Mouse (Mus musculus): ENCODE measurements around the gene Hoxc13. TPM values are rescaled to one million over a fixed set of nuclear protein-coding genes. Genes with fewer than 3 reads are reported as not detected.
A peak's percentile ranks its signal among the peaks of the same experiment; 100 is the strongest.

Hoxc13 gene
- total RNA-seq (2021) = not detected
- long read RNA-seq, experiment 1 = 0 reads
- long read RNA-seq, experiment 2 = 0 reads

DNA sequence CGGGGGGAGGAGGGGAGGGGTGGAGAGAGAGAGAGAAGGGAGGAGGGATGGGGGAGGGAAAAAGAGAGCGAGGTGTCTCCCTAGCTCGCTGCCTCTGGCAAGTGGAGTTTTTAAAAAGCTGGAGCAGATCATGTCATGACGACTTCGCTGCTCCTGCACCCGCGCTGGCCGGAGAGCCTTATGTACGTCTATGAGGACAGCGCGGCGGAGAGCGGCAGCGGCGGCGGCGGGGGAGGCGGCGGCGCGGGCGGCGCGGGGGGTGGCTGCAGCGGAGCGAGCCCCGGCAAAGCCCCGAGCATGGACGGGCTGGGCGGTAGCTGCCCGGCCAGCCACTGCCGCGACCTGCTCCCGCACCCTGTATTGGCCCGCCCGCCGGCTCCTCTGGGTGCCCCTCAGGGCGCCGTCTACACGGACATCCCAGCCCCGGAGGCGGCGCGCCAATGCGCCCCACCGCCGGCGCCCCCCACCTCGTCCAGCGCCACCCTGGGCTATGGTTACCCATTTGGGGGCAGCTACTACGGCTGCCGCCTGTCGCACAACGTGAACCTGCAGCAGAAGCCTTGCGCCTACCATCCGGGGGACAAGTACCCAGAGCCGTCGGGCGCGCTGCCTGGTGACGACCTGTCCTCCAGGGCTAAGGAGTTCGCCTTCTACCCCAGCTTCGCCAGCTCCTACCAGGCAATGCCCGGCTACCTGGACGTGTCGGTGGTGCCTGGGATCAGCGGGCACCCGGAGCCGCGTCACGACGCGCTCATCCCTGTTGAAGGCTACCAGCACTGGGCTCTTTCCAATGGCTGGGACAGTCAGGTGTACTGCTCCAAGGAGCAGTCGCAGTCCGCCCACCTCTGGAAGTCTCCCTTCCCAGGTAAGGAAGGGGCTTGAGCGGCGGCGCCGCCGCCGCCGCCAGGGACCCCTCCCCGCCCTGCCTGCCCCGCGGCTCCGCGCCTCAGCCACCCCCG is at the start of gene Hoxc13:
Hoxc13 (plus strand) TSS at position 51 of the 959 bp plus-strand sequence.
- intact Hi-C loops (cut with DNase I) = no loop called here
- no peak for DNase-seq

DNA sequence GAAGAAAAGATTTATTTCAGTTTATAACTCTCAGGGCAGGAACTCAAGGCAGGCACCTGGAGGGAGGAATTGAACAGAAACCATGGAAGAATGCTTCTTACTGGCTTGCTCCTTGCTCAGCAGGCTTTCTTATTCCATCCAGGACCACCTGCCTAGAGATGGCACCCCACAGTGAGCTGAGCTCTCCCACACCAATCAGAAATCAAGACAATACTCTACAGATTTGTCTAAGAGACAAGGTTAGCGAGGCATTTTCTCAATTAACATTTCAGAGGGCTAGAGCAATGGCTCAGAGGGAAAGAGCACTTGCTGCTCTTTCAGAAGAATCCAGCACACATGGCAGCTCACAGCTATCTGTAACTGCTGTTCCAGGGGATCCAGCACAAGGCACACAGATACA is 35.1 kb upstream of the Hoxc13 start:
- no peak for DNase-seq
- intact Hi-C loops (cut with DNase I) = no loop called here

DNA sequence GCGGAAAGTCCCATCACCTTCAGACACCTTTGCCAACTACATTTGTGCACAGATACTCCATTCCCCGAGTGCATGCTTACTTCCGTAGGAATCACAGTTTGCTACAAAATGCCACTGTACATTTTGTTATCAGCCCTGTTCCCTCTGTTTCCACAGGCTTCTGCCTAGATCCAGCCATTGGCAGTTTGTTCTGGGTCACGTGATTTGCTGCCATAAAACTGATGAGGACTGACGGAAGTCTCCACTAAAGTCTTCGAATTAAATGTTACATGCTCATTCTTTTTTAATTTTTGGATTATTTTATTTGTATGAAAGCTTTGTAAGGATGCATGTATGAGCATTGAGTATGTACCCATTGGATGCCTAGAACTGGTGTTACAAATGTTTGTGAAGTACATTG is 25.8 kb upstream of the Hoxc13 start:
- no peak for DNase-seq
- intact Hi-C loops (cut with DNase I) = no loop called here

DNA sequence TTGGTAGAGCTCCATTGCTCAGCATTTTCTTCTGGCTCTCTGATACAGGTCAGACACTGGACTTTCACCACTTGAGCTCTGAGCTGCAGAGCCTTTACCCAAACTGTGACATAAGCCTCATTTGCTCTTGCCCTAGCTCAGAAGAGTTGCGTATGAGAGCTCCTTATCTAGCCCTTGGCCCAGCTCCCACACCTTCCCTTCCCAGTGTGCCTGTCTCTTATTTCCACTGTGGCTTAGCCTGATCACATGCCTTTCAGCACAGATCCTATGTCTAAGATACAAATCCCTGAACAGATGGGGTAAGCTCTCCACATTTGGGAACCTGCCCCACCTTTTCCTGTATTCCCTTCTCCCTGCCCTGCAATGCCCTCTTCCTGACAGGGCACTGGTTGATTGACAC is 16.0 kb upstream of the Hoxc13 start:
- no peak for DNase-seq

DNA sequence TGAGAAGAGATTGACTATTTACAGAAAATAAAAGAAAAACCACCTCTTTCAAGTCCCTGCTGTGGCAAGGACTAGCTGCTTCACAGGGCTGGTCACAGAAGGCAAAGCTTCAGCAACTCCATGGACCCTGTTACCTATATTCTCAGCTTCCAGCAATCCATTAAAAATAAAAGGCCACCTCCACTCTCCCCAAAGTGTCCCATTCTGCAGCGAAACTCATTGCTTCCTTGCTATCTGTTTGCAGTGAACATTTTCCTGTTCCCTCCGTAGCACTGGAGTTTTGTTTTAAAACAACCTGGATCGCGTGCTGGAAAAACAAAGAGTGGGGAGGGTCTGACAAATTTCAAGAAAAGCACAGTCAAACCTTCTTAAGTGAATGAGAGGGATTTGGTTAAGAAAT is 11.4 kb upstream of the Hoxc13 start:
- intact Hi-C loops (cut with DNase I) = no loop called here
- DNase-seq = no peak

More for the DNA sequence above, 16.0 kb upstream of the Hoxc13 start:
- intact Hi-C loops (cut with DNase I) = no loop called here

DNA sequence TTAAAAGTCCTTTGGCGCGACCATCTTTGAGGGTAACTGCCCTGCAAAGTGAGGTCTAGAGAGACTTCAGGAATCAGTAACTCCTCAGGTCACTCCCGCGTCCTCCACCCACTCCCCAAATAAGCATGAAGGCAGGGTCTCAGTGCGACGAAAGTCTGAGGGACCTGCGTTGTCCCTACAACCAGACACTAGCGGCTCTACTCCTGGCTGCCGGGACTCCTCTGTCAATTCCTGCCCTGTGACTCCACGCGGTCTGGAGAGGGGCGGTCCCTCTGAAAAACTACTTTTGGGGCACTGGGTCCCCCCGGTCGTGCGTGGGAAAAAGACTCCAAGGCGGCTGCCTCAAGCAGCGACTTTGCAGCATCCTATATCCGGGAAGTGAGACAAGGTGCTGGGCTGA is 10.9 kb upstream of the Hoxc13 start:
- intact Hi-C loops (cut with DNase I) = no loop called here
- DNase-seq = no peak

DNA sequence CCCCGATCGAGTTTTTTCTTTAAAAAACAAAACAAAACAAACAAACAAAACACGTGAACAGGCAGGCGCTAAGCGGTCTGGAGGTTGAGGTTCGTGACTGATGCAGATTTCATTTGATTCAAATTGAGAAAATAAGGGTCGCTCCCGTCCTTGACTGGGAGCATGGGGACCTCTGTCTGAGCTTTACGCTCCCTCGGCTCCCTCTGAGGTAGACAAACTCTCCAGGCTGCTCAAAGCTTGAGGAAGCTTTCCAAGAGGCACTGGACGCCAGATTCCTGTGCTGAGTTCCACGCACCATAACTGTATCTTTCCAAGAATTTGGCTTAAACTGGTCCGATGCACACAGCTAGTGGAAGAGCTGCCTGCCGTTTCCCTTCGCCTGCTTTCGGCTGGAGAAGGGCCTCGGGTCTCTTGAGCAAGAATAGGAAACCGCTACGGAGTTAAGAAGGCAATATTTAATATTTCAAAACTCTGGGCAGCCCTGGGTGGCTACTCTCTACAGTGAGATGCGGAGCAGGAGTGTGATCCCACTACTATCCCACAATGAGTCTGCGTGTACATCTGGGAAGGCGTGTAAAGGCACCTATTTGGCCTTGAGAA is 10.3 kb upstream of the Hoxc13 start:
- no peak for DNase-seq
- intact Hi-C loops (cut with DNase I) = no loop called here

DNA sequence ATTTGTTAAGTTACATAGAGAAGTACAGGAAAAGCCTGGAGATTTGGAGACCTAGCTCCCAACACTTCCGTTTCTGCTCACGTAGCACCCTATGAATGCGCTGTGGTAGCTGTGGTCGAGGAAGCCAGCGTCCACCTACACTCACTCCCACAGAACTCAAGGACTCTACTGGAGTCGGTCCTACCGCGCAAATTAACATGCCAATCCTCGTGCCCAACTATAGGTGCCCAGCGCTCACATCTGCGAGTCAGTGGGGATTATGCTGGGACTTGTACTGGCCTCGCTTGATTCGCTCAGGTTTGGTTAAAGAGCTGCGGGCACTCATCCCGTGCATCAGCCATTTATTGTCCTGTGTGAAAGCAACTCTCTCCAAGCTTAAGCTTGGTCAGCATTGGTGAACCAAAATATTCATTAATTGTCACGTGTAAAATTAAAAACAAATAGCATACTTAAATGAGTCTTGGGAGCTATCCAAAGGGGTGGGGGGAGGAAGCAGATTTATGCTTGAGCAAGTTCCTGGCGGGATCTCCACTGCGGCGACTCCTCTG is 7.8 kb upstream of the Hoxc13 start:
- intact Hi-C loops (cut with DNase I) = no loop called here
- no peak for DNase-seq

DNA sequence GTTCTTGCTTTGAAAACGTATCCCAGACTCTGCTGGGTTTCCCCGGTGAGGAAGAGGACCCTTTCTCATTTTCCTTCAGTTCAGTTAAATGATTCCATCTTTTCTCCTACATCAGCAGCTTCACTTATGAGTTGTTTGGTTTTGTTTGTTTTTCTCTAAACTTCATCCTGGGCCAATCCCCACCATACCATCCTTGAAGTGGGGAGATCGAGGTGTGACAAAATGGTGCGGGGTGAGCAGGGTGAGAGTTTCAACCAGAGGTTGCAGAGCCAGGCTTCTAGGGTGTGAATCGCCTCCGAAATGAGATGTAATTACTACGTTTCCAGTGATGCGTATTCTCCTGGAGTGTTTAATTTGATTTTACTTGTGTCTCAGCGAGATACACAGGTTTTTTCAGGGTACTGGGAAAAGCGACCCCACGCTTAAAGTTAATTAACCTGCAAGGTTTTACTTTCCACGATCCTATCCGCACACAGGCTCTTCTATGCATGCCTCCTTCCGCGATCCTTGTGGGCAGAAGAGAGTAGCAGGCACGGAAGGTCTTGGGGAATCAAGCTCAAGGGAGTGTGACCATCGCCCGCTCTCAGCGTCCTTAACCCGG is 2.8 kb upstream of the Hoxc13 start:
- intact Hi-C loops (cut with DNase I) = no loop called here
- no peak for DNase-seq

DNA sequence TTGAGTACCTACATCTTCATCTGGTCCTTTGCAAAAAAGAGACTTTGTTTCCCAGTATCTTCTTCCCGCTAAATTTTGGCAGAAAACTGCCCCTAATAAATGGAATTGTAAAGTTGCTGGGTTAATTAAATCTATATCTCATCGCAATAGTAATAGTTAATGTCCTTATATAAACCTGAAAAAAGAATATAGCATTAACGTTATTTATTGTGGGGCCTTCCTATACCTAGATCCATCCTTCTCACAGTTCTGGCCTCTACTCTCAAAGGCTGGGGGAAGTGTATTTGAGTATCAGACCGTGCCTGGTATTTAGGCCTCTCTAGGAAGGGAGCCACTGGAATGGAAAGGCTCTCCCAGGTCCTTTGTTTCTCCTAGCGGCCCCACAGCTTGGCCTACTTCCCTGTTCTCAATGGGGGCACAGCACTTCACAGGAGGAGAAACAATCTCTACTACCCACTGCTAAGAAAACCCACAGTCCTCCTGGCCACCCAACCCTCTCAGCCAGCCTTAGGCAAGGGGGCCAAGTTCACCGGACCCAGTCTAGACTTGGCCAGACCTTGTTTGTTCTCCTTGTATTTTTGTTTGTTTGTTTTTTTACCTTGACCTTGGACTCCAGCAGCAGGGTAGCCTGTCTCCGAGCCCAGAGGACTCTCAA is 2.2 kb upstream of the Hoxc13 start:
- intact Hi-C loops (cut with DNase I) = no loop called here
- DNase-seq = no peak

DNA sequence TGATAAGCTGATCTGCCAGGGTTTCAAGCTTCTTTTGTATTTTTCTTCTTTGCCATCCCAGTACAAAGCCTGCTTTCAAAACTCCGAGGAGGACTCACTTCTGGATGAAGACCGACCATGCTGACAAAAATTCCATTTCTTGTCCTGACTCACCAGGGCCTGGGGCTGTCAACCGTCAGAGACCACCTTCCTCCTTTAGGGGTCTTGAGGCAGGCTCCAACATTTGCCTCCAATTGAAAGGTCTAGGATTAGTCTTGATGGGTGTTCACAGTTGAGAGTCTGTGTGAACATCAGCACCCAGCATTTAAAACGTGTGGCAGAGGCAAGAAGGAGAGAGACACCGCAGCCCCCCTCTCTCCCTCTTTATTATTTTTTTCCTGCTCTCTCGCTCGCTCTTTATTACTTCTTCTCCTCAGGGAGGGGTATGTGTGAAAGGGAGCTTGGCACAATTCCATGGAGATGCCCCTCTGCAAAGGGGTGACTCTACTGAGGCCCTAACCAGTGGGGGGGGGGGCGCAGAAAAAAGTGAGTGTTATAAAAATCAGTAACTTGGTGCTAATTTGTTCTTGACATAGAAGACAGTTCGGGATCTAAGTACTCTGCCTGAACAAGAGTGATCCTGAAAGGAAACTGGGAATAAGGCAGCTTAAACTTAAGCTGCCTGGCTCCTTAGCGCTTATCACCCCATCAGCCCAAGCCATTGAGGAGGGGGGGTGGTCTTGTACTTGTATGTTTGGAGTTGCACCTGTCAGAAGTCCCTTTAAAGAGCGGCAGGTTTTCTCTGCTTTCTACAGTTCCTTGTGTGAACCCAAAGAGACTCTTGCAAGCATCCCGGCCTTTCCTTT is 1.3 kb upstream of the Hoxc13 start:
- intact Hi-C loops (cut with DNase I) = no loop called here
- DNase-seq = no peak

DNA sequence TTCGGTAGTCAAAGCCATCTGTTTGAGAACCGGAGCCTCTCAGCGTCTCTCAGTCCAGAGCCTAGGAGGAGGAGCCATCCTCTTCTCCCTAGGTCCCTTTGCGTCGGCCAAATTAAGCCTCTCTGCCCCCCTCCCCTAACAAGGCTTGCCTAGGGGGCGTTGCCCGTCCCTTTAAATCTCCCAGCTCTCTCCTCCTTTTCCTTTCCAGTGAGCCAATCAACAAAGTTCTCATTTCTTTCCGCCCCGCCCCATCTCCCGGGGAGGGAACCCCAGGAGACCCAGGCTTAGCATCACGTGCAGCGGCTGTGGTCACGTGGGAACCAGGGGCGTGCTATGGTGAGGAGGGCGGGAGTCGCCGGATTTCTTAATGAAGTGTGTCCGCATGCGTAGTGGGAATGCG is 284 bp upstream of the Hoxc13 start:
- DNase-seq = peak; percentile 19 to 35
- intact Hi-C loops (cut with DNase I) = no loop called here

DNA sequence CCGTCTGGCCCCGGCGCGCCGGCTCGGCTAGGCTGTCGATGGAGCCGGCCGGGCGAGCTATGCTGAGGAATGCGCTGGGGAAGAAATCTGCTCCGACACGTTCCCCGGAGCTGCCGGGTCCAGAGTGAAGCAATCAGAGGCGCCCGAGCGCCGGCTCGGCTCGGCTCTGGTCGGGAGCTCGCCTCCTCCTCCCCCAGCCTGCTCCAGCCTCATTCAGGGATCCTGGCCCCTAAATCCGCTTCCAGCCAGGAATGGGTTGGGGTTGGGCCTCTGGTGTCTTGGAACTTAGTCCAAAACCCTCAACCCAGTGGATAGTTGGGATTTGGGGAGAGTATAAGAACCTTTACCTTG is 1.1 kb downstream of the Hoxc13 start:
- intact Hi-C loops (cut with DNase I) = no loop called here
- DNase-seq = peak; percentile 24 to 26

DNA sequence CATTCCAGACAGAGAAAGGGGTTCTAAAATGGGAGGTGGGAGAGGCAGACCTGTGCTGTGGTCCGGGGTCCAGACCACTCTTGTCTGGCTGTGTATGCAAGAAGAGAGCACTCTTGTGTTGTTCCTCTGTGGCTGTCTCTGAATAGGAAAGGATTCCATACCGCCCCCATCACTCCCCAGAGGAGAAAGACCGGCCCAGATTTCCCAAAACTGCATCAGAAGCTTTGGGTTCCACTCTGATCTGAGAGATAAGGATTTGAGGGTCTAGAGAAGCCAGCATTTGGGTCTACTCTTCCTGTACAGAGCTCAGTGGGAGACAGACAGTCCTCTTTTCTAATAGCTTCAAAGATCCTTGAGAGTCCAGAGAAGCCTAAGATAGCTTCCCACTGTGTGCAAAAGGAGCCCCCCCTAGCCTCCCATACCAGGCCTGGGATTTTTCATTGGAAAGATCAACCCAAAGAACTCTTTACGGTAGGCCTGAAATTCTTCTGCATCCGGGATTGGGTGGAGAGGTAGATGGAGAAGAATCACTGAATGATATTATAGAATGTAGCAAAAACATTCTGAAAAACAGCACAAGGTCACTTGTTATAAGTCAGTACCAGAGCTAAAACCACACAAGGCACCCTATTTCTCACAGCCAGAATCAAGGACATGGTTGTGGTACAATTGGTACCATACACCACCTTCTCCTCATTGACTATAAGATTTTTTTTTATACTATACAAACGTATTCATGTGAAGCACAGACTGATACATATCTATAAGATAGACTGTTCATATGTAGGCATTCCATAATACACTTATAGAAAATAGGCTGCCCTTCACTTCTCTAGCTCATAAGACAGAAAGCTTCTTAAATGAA is 2.0 kb downstream of the Hoxc13 start:
- no peak for DNase-seq
- intact Hi-C loops (cut with DNase I) = no loop called here

DNA sequence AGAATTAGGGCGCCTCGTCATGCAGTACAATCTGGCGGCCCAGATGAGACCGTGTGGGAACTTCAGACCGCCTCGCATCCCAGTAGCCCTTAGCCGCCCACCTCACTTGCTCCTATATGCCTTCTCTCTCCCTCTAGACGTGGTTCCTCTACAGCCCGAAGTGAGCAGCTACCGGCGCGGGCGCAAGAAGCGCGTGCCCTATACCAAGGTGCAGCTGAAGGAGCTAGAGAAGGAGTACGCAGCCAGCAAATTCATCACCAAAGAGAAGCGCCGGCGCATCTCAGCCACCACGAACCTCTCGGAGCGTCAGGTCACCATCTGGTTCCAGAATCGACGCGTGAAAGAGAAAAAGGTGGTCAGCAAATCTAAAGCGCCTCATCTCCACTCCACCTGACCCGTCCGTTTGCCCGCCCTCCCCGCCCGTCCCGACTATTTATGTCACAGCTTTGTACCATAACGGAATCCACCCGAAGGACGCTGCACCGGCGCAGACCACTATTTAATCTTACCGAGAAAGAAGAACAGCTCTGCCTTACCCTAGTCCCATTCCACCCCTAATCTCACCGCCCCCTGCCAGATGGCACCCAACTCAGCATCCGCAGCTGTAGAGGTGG is 6.2 kb downstream of the Hoxc13 start:
- DNase-seq = no peak
- intact Hi-C loops (cut with DNase I) = no loop called here

DNA sequence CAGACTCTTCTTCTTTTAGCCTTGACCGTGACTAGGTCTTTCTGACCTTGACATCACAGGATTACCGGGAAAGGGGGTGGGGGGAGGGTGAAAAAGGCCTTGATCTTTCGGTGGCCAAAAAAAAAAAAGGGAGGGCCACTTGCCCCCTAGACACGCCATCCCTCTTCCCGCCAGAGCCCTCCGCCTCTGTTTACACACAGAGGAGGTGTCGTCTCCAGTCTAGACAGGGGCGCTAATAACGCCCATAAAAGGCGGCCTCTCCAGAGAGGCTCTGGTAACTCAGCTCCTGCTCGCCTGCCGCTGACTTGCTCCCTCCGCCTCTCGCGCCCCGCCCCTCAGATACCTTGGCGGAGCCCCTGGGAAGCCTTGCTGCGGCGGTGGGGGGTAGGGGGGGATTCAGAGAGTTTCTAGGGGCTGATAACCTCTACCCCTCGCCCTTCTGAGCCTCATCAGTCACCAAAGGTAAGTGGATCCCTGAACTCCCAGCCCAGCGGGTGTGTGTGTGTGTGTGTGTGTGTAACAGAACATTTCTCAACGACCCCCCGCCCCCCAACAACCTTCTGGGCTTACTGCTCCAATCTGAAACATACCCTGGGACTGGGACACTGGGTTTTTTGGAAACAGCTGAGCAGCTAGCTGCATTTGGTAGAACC is 10.9 kb downstream of the Hoxc13 start:
- DNase-seq = no peak
- intact Hi-C loops (cut with DNase I) = no loop called here

DNA sequence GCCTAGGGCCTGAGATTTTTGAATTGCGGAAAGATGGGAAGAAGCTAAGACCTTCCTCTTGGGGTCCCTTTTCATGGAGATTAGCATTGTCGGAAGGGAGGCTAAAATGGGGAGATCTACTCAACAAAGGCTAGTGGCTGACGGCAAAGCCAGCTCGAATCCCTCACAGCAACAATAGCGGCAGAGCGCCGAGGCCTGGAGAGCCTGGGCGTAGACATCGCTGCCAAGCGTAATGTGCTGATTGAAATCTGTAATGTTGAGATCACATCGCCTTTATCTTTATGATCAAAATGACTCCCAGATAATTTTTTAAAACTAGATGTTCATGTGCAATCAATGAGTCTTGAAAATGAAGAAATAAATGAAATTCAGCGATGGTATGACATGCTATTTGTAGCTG is 13.5 kb downstream of the Hoxc13 start:
- no peak for DNase-seq
- intact Hi-C loops (cut with DNase I) = no loop called here

DNA sequence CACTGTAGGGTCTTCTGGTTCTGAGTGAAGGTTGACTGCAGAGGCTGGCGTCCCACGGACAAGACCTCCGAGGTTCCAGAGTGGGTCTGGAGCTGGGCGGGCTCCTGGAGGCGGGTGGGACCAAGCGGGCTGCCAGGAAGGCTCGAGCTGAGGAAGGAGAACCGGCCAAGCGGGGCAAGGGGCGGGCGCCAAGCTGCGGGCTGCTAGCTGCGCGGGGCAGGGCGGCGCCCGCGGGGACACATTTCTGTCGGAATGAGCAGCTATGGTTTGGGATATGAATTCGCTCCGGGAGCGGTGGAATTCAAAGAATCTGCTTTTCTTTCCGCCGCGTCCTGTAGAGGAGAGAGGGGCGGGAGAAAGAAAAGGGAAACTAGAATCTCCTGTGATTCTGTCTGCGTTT is 14.0 kb downstream of the Hoxc13 start:
- DNase-seq = no peak
- intact Hi-C loops (cut with DNase I) = no loop called here
